Mouse (Mus musculus) hindbrain, embryonic 16.5 days (tissue): ENCODE measurements at regions not wholly inside any gene's neighbourhood (a gene's known extent, or its start where the extent isn't known, plus 50 kb on each side); places are given as distances from the start of the nearest gene placed in this dataset.

Experiments
- ATAC-seq: fragments of 200-750 bp; cut with Nextera tagmentation; 2 replicates; pipeline ENCODE4 v1.8.0; 2017; ENCODE audit warnings: moderate TSS enrichment, moderate library complexity
- H3K27ac ChIP-seq: fragments of 300-500 bp; sonication (generic); 2 replicates; pipeline ENCODE4 v1.5.1; 2014; ENCODE audit warnings: low read depth, mild to moderate bottlenecking, control low read depth, low read length, moderate library complexity
- H3K27me3 ChIP-seq: fragments of 300-500 bp; sonication (generic); replicated peaks from 2 replicates; pipeline ENCODE4 v1.6.1; 2014; ENCODE audit warnings: low read length; ENCODE audit not compliant: control insufficient read depth, insufficient read depth
- H3K36me3 ChIP-seq: fragments of 300-500 bp; sonication (generic); 2 replicates; pipeline ENCODE4 v1.6.1; 2014; ENCODE audit warnings: mild to moderate bottlenecking, low read length, moderate library complexity, mixed read lengths; ENCODE audit not compliant: control insufficient read depth, insufficient read depth
- H3K4me1 ChIP-seq: fragments of 300-500 bp; sonication (generic); 2 replicates; pipeline ENCODE4 v1.6.1; 2014; ENCODE audit warnings: low read depth, low read length; ENCODE audit not compliant: control insufficient read depth, insufficient read depth
- H3K4me2 ChIP-seq: fragments of 300-500 bp; sonication (generic); 2 replicates; pipeline ENCODE4 v1.6.1; 2014; ENCODE audit warnings: mild to moderate bottlenecking, low read length, control low read depth, moderate library complexity
- H3K4me3 ChIP-seq: fragments of 300-500 bp; sonication (generic); 2 replicates; pipeline ENCODE4 v1.5.1; 2014; ENCODE audit warnings: mild to moderate bottlenecking, low read length, control low read depth, moderate library complexity
- H3K9ac ChIP-seq: fragments of 300-500 bp; sonication (generic); 2 replicates; pipeline ENCODE4 v1.6.1; 2014; ENCODE audit warnings: low read depth, mild to moderate bottlenecking, control low read depth, low read length, moderate library complexity
- H3K9me3 ChIP-seq: fragments of 300-500 bp; sonication (generic); 2 replicates; pipeline ENCODE4 v1.6.1; 2014; ENCODE audit warnings: mild to moderate bottlenecking, low read length, moderate library complexity; ENCODE audit not compliant: control insufficient read depth
- WGBS: fragments of 180-500 bp; shearing (Covaris S2); extraction: QIAGEN DNeasy Blood & Tissue Kit; methylation state at CpG from one replicate; pipeline ENCODE4 v1.1.7; 2014; 5-methylcytosine and 5-hydroxymethylcytosine counted together

- Histone ChIP-seq H3K4me1 (peaks cover 10% of the 10 kb centered on the region; the same call in 1 of the 2 replicates), H3K36me3 (no peaks in the 10 kb centered on the region), H3K27ac (peak overlapping the region; percentile 16), H3K9ac (no peak overlapping the region), H3K4me3 (no peak overlapping the region), H3K9me3 (no peaks in the 10 kb centered on the region), H3K27me3 (no peaks in the 10 kb centered on the region), H3K4me2 (no peak overlapping the region)
- WGBS = 35% methylated on average over 3 of the region's 3 CpGs
- ATAC-seq = no peak
Measured at GRCm38 (mm10) chr5:113408588-113408987, 51.5 kb downstream of the Aym1 start.

- no peaks in the 10 kb centered on the region for H3K9me3 ChIP-seq
- H3K27me3 ChIP-seq = no peaks in the 10 kb centered on the region
- H3K4me1 ChIP-seq = peaks cover 14% of the 10 kb centered on the region
- H3K27ac ChIP-seq = peak overlapping the region; percentile 62
- no peak overlapping the region for H3K4me2 ChIP-seq
- H3K4me3 ChIP-seq = no peak overlapping the region
- ATAC-seq = no peak
- peak overlapping the region; percentile 24 for H3K9ac ChIP-seq
- no peaks in the 10 kb centered on the region for H3K36me3 ChIP-seq
- 56% methylated on average over 13 of the region's 13 CpGs for WGBS
Measured at GRCm38 (mm10) chr5:113410963-113411362, 53.9 kb downstream of the Aym1 start.

GRCm38 (mm10) chr5:113414639-113415038, 57.5 kb downstream of the Aym1 start:
- H3K27me3 ChIP-seq = no peaks in the 10 kb centered on the region
- H3K9ac ChIP-seq = no peak overlapping the region
- WGBS = 64% methylated on average over 2 of the region's 2 CpGs
- no peak overlapping the region for H3K4me3 ChIP-seq
- H3K36me3 ChIP-seq = no peaks in the 10 kb centered on the region
- peak; percentile 53; the same call in 1 of the 2 replicates for ATAC-seq
- no peak overlapping the region for H3K27ac ChIP-seq
- no peaks in the 10 kb centered on the region for H3K9me3 ChIP-seq
- peaks cover 14% of the 10 kb centered on the region for H3K4me1 ChIP-seq
- H3K4me2 ChIP-seq = no peak overlapping the region

DNA sequence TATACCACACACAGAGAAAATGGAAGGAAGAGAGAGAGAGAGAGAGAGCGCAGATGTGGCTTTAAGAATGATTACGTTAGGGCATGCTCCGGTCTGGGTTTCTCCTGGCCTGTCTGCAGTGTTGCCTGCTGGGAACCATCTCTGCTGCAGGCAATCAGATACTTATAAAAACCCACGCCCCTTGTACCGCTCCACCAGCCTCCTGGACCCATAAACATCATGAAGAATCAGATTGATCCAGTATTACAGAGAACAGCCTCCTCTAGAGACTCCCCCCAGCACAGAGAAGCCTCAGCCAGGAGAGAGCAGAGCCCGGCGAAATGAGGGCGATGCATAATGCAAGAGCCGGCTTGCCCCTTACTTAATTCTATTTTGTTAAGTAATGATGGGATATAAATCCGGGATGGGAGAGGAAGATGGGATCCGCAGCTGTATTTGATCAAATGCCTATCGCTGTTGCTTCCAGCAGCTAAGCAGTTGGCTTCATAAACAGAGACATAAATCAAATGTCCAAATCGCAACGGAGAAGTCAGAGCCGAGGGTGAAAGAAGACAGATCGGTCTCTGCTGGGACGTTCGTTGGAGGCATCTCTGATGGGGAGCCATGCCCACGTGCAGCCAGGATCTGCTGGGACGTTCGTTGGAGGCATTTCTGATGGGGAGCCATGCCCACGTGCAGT, 61.4 kb downstream of the Aym1 start:
- 63% methylated on average over 22 of the region's 22 CpGs for WGBS
- no peak overlapping the region for H3K4me2 ChIP-seq
- H3K4me3 ChIP-seq = no peak overlapping the region
- no peak overlapping the region for H3K9ac ChIP-seq
- peaks cover 12% of the 10 kb centered on the region for H3K4me1 ChIP-seq
- no peaks in the 10 kb centered on the region for H3K9me3 ChIP-seq
- no peaks in the 10 kb centered on the region for H3K36me3 ChIP-seq
- no peaks in the 10 kb centered on the region for H3K27me3 ChIP-seq
- ATAC-seq = peak; percentile 60
- no peak overlapping the region for H3K27ac ChIP-seq

GRCm38 (mm10) chr5:113420619-113421018, 63.5 kb downstream of the Aym1 start:
- 18% methylated on average over 5 of the region's 5 CpGs for WGBS
- H3K27me3 ChIP-seq = no peaks in the 10 kb centered on the region
- ATAC-seq = peak; percentile 25; the same call in 1 of the 2 replicates
- H3K9me3 ChIP-seq = no peaks in the 10 kb centered on the region
- H3K27ac ChIP-seq = no peak overlapping the region
- no peak overlapping the region for H3K4me3 ChIP-seq
- H3K4me1 ChIP-seq = peaks cover 8% of the 10 kb centered on the region
- H3K36me3 ChIP-seq = no peaks in the 10 kb centered on the region
- H3K9ac ChIP-seq = no peak overlapping the region
- no peak overlapping the region for H3K4me2 ChIP-seq

DNA sequence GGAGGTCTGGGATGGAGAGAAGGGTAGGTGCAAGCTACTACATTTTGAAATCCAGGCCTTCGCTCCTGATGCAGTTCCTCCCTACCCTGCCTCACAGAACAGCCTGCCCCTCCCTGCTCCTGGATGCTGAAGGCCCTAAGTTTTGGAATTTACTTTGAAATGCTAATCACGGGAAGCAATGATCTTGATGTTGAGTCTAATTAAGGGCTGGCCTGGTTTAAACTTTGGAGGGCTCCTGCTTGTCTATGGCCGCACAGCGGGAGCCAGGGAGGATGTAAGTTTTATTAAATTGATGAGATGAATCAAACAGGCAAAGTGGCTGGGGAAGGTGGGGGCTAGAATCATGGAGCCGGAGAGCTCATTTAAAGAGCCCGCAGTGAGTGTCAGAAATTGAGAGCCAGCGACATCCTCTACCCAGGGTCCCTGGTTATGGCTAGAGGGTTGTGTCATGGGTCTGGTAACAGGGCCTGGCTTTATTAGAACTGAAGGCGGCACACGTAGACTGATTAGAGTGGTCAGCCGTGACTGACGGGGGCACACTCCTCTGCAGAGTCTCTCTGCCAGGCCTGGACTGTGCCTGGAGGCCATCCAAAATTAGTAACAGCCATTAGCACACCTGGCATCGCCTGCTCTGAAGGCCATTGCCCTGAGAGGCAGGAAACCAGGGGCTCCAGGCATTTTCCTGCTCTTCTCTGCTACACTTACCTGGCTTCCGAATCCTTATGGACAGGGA, 65.1 kb downstream of the Aym1 start:
- Histone ChIP-seq H3K4me3 (no peak overlapping the region), H3K36me3 (no peaks in the 10 kb centered on the region), H3K9me3 (no peaks in the 10 kb centered on the region), H3K27me3 (no peaks in the 10 kb centered on the region), H3K4me1 (peaks cover 8% of the 10 kb centered on the region), H3K27ac (no peak overlapping the region), H3K4me2 (no peak overlapping the region), H3K9ac (no peak overlapping the region)
- 0 out of 2 replicates have a peak, but pooled peaks have one; percentile 40 for ATAC-seq
- WGBS = 50% methylated on average over 13 of the region's 13 CpGs

DNA sequence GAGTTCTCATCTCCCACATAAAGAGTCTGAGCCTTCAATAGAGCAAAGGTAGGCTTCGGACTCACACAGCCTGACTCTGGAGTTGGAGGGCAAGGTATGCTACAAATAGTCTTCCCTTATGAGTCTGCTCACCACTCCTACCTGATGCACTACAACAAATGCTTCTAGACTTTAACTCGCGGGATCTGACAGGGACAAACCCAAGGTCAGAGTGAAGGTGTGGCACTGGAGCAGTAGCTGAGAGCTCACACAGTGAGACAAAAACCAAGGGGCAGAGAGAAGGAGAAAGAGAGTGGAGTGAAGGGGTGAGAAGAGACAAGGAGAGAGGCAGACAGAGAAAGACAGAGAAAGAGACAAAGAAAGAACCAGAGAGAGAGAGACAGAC, 65.6 kb downstream of the Aym1 start:
- H3K27ac ChIP-seq = no peak overlapping the region
- H3K4me3 ChIP-seq = no peak overlapping the region
- H3K36me3 ChIP-seq = no peaks in the 10 kb centered on the region
- H3K4me1 ChIP-seq = peaks cover 8% of the 10 kb centered on the region
- no peaks in the 10 kb centered on the region for H3K9me3 ChIP-seq
- 90% methylated on average over 3 of the region's 3 CpGs for WGBS
- no peak overlapping the region for H3K4me2 ChIP-seq
- H3K27me3 ChIP-seq = no peaks in the 10 kb centered on the region
- ATAC-seq = no peak
- H3K9ac ChIP-seq = no peak overlapping the region

DNA sequence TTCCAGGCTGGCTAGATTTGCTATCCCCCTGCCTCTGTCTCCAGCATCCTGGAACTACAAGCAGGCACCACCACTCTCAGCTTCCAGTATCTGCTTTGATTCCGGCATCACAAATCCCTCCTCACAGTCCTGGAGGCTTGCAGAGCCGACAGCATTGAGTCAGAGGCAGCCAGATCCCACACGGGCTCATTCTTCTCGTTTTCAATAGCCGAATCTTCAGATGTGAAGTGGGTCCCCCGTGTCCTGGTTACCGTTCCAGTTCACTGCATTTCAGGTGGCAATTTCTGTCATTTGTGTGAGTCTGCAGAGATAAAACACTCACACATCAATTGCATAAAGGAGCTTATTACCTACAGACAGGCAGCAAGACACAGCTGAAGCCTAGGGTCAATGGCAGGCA, 62.4 kb upstream of the Wscd2 start:
- no peaks in the 10 kb centered on the region for H3K36me3 ChIP-seq
- no peak overlapping the region for H3K4me3 ChIP-seq
- no peak overlapping the region for H3K4me2 ChIP-seq
- H3K27ac ChIP-seq = no peak overlapping the region
- no peak overlapping the region for H3K9ac ChIP-seq
- no peaks in the 10 kb centered on the region for H3K27me3 ChIP-seq
- H3K4me1 ChIP-seq = no peaks in the 10 kb centered on the region; the same call in 1 of the 2 replicates
- WGBS = 48% methylated on average over 7 of the region's 7 CpGs
- H3K9me3 ChIP-seq = no peaks in the 10 kb centered on the region
- no peak for ATAC-seq

GRCm38 (mm10) chr5:113431334-113431733, 58.8 kb upstream of the Wscd2 start:
- H3K27ac ChIP-seq = no peak overlapping the region
- H3K27me3 ChIP-seq = no peaks in the 10 kb centered on the region
- H3K9ac ChIP-seq = no peak overlapping the region
- no peak for ATAC-seq
- no peaks in the 10 kb centered on the region for H3K36me3 ChIP-seq
- H3K9me3 ChIP-seq = no peaks in the 10 kb centered on the region
- H3K4me2 ChIP-seq = no peak overlapping the region
- no peak overlapping the region for H3K4me3 ChIP-seq
- WGBS = 67% methylated on average over 5 of the region's 5 CpGs
- no peaks in the 10 kb centered on the region; the same call in 1 of the 2 replicates for H3K4me1 ChIP-seq
